Mouse (Mus musculus): ENCODE measurements around the gene Rbm42. TPM values are rescaled to one million over a fixed set of nuclear protein-coding genes. Genes with fewer than 3 reads are reported as not detected.

Rbm42 gene
- polyA plus RNA-seq, 1 experiment from 2014 or later, result 115 TPM

- H3K9ac ChIP-seq, result no peak overlapping the region; the same call in 1 of the 2 replicates
- no peaks in the 10 kb centered on the region for H3K4me1 ChIP-seq (ENCODE audit: insufficient read depth)
- H3K9me3 ChIP-seq (ENCODE audit: low read depth, low read length), result no peaks in the 10 kb centered on the region
- H3K4me2 ChIP-seq, result peak overlapping the region; percentile 42
- peak; percentile 77 for TF ChIP-seq CTCF (IDR thresholded peaks at IDR 0.05; ENCODE audit: low read depth)
- ATAC-seq (ENCODE audit: insufficient read depth) (peak; percentile 78), DNase-seq (peak; percentile 73)
- H3K27ac ChIP-seq (ENCODE audit: low read depth), result no peak overlapping the region
- H3K36me3 ChIP-seq (ENCODE audit: insufficient read depth), result no peaks in the 10 kb centered on the region
- 1% methylated on average over 20 of the region's 20 CpGs for WGBS
- peak overlapping the region; percentile 26 for H3K4me3 ChIP-seq (ENCODE audit: low read depth, low read length)
- peaks cover 45% of the 10 kb centered on the region for H3K27me3 ChIP-seq (ENCODE audit: insufficient read depth, low read length)
Observed at GRCm38 (mm10) chr7:30634621-30635020, 15.5 kb downstream of the Rbm42 start.

- WGBS, result 3% methylated on average over 27 of the region's 27 CpGs
- no peak for TF ChIP-seq CTCF (IDR thresholded peaks at IDR 0.05; ENCODE audit: low read depth)
- DNase-seq (no peak), ATAC-seq (ENCODE audit: insufficient read depth) (no peak)
- Histone ChIP-seq H3K9me3 (ENCODE audit: low read depth, low read length) (no peaks in the 10 kb centered on the region), H3K27ac (ENCODE audit: low read depth) (no peak overlapping the region), H3K4me2 (no peak overlapping the region), H3K36me3 (ENCODE audit: insufficient read depth) (no peaks in the 10 kb centered on the region), H3K4me3 (ENCODE audit: low read depth, low read length) (0 out of 2 replicates have a peak overlapping the region, but pooled peaks have one; percentile 26), H3K27me3 (ENCODE audit: insufficient read depth, low read length) (peaks cover 45% of the 10 kb centered on the region), H3K9ac (no peak overlapping the region; the same call in 1 of the 2 replicates), H3K4me1 (ENCODE audit: insufficient read depth) (no peaks in the 10 kb centered on the region)
Observed at GRCm38 (mm10) chr7:30633762-30634412, 16.2 kb downstream of the Rbm42 start.

- Histone ChIP-seq H3K27me3 (ENCODE audit: insufficient read depth, low read length) (peaks cover 20% of the 10 kb centered on the region), H3K9ac (no peak overlapping the region), H3K27ac (ENCODE audit: low read depth) (no peak overlapping the region), H3K4me1 (ENCODE audit: insufficient read depth) (0 out of 2 replicates have a peak, but pooled peaks cover 5% of the 10 kb centered on the region), H3K4me3 (ENCODE audit: low read depth, low read length) (no peak overlapping the region), H3K36me3 (ENCODE audit: insufficient read depth) (peaks cover 6% of the 10 kb centered on the region; the same call in 1 of the 2 replicates), H3K4me2 (no peak overlapping the region), H3K9me3 (ENCODE audit: low read depth, low read length) (no peaks in the 10 kb centered on the region)
- TF ChIP-seq CTCF (IDR thresholded peaks at IDR 0.05; ENCODE audit: low read depth), result no peak
- ATAC-seq (ENCODE audit: insufficient read depth) (no peak), DNase-seq (no peak)
Observed at GRCm38 (mm10) chr7:30629013-30629412, 21.1 kb downstream of the Rbm42 start.

GRCm38 (mm10) chr7:30626647-30627046 lies 23.5 kb downstream of the Rbm42 start:
- WGBS, result 72% methylated on average over 5 of the region's 5 CpGs
- H3K27ac ChIP-seq (ENCODE audit: low read depth), result no peak overlapping the region
- no peaks in the 10 kb centered on the region; the same call in 1 of the 2 replicates for H3K27me3 ChIP-seq (ENCODE audit: insufficient read depth, low read length)
- H3K4me2 ChIP-seq, result peak overlapping the region; percentile 68; the same call in 1 of the 2 replicates
- ATAC-seq (ENCODE audit: insufficient read depth) (no peak), DNase-seq (no peak)
- no peak for TF ChIP-seq CTCF (IDR thresholded peaks at IDR 0.05; ENCODE audit: low read depth)
- no peak overlapping the region for H3K9ac ChIP-seq
- H3K9me3 ChIP-seq (ENCODE audit: low read depth, low read length), result no peaks in the 10 kb centered on the region
- H3K4me1 ChIP-seq (ENCODE audit: insufficient read depth), result 0 out of 2 replicates have a peak, but pooled peaks cover 5% of the 10 kb centered on the region
- H3K4me3 ChIP-seq (ENCODE audit: low read depth, low read length), result peak overlapping the region; percentile 91; the same call in 1 of the 2 replicates
- peaks cover 29% of the 10 kb centered on the region for H3K36me3 ChIP-seq (ENCODE audit: insufficient read depth)

GRCm38 (mm10) chr7:30625530-30626384 lies 24.4 kb downstream of the Rbm42 start, which contains the start of gene Cox6b1:
TSS of gene Cox6b1 (minus strand) at chr7:30626151.
- Histone ChIP-seq H3K9ac (peak within 1 kb of the TSS; percentile 89), H3K27me3 (ENCODE audit: insufficient read depth, low read length) (no peaks in the 10 kb centered on the region), H3K4me2 (peak within 1 kb of the TSS; percentile 68), H3K4me1 (ENCODE audit: insufficient read depth) (0 out of 2 replicates have a peak, but pooled peaks cover 5% of the 10 kb centered on the region), H3K36me3 (ENCODE audit: insufficient read depth) (peaks cover 35% of the 10 kb centered on the region), H3K9me3 (ENCODE audit: low read depth, low read length) (no peaks in the 10 kb centered on the region), H3K27ac (ENCODE audit: low read depth) (peak within 1 kb of the TSS; percentile 25; the same call in 1 of the 2 replicates), H3K4me3 (ENCODE audit: low read depth, low read length) (peak within 1 kb of the TSS; percentile 91)
- no peak for TF ChIP-seq CTCF (IDR thresholded peaks at IDR 0.05; ENCODE audit: low read depth)
- ATAC-seq (ENCODE audit: insufficient read depth) (peak; percentile 96), DNase-seq (peak; percentile 97)
- WGBS, result 2% methylated on average over 44 of the region's 44 CpGs

- Histone ChIP-seq H3K9me3 (ENCODE audit: low read depth, low read length) (no peaks in the 10 kb centered on the region), H3K27me3 (ENCODE audit: insufficient read depth, low read length) (no peaks in the 10 kb centered on the region), H3K36me3 (ENCODE audit: insufficient read depth) (peaks cover 80% of the 10 kb centered on the region), H3K27ac (ENCODE audit: low read depth) (no peak overlapping the region), H3K9ac (no peak overlapping the region), H3K4me3 (ENCODE audit: low read depth, low read length) (no peak overlapping the region), H3K4me1 (ENCODE audit: insufficient read depth) (no peaks in the 10 kb centered on the region), H3K4me2 (no peak overlapping the region)
- 92% methylated on average over 3 of the region's 3 CpGs for WGBS
- DNase-seq (peak; percentile 51), ATAC-seq (ENCODE audit: insufficient read depth) (no peak)
- peak; percentile 61 for TF ChIP-seq CTCF (IDR thresholded peaks at IDR 0.05; ENCODE audit: low read depth)
Observed at GRCm38 (mm10) chr7:30619202-30619601, 30.9 kb downstream of the Rbm42 start.

GRCm38 (mm10) chr7:30618658-30619057 lies 31.5 kb downstream of the Rbm42 start:
- no peaks in the 10 kb centered on the region for H3K27me3 ChIP-seq (ENCODE audit: insufficient read depth, low read length)
- no peaks in the 10 kb centered on the region for H3K9me3 ChIP-seq (ENCODE audit: low read depth, low read length)
- ATAC-seq (ENCODE audit: insufficient read depth), result no peak
- 92% methylated on average over 9 of the region's 9 CpGs for WGBS
- H3K36me3 ChIP-seq (ENCODE audit: insufficient read depth), result peaks cover 75% of the 10 kb centered on the region
- DNase-seq, result no peak
- H3K27ac ChIP-seq (ENCODE audit: low read depth), result no peak overlapping the region
- no peaks in the 10 kb centered on the region for H3K4me1 ChIP-seq (ENCODE audit: insufficient read depth)
- no peak overlapping the region for H3K4me2 ChIP-seq
- H3K4me3 ChIP-seq (ENCODE audit: low read depth, low read length), result no peak overlapping the region
- H3K9ac ChIP-seq, result no peak overlapping the region
- no peak for TF ChIP-seq CTCF (IDR thresholded peaks at IDR 0.05; ENCODE audit: low read depth)

Data from lung, embryonic 14.5 days (tissue).